Mouse (Mus musculus) retina, postnatal 7 days (tissue): ENCODE measurements at regions not wholly inside any gene's neighbourhood (a gene's known extent, or its start where the extent isn't known, plus 50 kb on each side); places are given as distances from the start of the nearest gene placed in this dataset.
A peak's percentile ranks its signal among the peaks of the same experiment; 100 is the strongest.
"Not testable (repeated sequence)": the region's sequence is repeated elsewhere in the genome, so short reads cannot be mapped to it uniquely, and the experiment has no call there.

ENCODE experiments used
- DNase-seq: peaks from one replicate; pipeline ENCODE4 v3.0.0-alpha.2; 2012; ENCODE audit warnings: low read depth, low spot score

- DNase-seq, result no peak
Observed at GRCm38 (mm10) chr4:94394462-94394861, 161.9 kb upstream of the Gm10306 start.

DNA sequence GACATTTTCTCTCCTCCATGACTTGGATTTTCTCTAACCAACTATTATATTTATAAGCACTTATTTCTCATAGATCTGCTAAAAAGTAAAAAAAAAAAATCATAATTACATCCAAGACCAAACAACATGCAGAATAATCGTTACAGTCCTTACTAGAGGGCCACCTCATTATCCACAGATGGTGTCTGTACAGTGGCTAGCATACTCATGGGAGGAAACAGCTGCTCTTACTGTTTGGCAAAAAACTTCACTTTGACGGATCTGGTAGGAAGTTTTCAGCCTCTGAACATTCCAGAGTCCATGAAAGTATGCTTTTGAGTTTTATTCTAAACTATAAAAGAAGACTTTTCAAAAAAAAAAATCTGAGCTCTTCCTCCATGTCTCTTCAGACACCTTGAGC, 159.1 kb upstream of the Gm10306 start:
- DNase-seq, result no peak

DNA sequence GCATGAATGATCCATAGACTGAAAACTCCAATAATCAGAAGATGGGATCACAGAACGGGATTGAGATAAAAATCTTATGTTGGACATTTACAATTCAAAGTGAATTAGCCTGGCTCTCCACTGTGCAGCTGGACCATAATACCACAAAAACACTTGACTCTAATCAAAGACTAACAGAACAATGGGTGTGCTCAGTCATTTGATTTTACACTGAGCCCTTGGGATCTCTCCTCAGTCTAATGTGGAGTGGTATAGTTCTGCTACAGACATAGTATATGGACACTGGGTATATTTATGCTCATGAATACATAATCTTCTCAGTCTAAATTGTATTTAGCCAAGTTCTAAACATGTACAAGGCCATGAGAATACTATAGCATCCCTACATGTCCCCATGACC, 149.4 kb upstream of the Gm10306 start:
- no peak for DNase-seq

DNA sequence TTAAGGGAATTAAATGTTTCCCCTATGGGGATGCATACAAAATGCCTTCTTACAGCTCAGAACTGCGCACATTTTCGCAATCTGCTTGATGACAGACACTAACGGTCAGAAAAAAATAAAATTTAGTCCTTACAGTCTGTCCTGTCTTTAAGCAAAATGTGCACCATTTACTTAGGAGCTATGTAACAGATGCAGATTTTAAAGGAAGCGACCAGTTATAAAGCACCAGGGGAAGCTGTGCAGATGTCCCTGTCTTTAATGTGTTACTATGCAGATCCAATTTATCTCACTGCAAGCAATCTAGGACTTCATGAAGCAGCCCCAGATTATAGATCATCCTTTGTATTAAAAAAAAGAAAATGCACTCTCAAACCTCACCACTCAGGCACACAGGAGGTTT, 148.8 kb upstream of the Gm10306 start:
- DNase-seq, result no peak

DNA sequence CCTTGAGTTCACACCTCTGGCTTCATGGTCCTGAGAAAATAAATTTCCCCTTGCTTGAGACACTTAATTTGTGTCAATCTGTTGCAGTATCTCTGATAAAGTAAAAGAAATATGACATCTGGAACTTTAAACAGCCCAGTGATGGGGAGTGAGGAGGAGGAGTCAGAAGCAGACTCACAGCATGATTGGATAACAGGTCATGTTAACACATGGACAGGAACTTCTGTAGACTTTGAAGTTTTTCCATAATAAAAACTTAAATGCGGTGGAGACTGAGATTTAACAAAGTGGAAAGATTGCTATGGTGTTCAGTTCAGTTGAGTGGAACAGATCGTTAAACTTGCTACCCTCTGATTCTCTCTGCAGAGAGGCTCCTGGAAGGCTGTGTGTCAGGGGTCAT, 143.7 kb upstream of the Gm10306 start:
- DNase-seq, result no peak

GRCm38 (mm10) chr4:94425525-94425924, 130.8 kb upstream of the Gm10306 start:
- not testable (repeated sequence) for DNase-seq

DNA sequence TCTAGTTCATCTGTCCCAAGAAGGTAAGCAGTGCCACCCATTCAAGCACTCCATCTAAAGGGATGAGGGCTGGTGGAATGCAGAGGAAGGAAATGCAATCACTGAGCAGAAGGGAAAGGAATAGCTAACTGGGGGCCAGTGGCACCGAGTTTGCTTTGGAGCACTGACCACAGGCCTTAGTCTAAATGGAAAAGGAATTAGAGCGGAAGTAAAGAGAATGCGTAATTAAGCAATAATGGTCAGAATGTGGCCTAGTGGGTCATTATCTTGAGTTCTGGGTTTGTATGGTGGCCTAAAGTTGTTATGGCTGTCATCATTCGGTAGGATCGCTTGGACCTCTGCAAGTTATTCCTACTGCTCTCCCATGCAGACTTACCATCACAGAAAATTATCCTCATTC, 128.8 kb upstream of the Gm10306 start:
- peak; percentile 2 for DNase-seq

DNA sequence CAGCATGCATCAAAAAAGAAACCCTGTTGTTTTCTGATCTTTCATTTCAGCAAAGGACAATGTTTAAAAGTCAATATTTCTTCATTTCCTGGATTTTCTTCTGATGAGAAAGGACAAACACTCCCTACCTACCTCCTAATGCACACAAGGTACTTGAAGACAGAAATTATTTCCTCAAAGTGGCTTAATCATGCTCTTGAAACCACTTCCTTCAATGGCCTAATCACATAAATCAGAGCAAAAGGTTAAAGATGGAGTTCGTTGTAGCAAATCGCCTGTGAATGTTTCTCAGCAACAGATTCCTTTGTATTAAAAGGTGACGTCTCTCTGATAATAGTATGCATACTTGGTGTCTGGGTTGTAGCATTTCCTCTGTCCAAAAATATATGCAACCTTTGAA, 124.3 kb upstream of the Gm10306 start:
- no peak for DNase-seq

GRCm38 (mm10) chr4:94437717-94438435, 118.5 kb upstream of the Gm10306 start:
- DNase-seq, result no peak

DNA sequence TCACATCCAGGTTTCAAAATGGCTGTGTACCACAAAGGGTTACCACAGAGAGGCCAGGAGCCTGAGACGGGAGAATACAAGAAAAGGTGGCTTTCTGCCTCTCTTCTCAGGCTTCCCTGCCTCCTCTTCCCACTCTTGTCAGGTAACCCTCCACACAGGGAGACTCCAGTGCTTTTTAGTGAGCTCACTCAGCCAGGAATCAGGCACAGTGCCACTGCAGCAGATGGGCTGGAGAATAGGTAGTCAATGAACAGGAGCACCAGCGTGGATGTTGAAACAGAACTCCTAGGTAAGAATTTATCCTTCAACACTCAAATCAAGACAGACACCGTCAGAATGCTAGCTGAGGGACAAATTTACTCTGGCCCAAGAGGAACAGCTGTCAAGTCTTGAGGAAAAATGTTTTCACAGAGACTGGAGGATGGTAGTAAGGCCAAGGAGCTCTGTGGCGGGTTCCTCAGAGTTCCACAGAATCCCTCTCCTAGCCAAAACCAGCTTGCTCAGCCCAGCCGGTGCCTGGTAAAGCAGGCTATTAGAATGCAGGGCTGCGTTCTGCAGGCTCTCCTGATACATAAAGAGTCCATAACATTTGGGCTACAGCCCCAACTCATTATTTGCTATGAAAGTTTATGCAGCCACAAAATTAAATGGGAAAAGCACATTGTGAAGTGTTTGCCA, 117.0 kb upstream of the Gm10306 start:
- no peak for DNase-seq

DNA sequence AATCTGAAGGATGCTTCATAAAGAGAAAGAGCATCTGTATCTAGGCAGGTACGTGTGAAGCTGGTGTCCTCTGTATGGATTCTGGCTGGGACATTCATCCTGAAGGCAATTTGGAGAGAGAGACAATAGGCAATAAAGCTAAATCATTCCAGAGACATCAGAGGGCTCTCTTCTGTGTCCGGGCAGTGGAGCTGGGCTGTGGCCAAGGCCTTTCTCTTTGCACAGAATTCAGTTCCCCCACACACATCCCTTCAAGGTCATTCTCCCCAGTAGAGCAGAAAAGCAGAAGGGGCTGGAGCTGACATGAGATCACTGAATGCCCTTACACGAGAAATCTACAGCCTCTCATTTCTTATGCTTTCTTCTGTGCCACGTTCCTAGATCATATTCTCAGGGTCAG, 109.7 kb upstream of the Gm10306 start:
- DNase-seq, result no peak
